Mouse (Mus musculus) erythroblast, adult 5-6 weeks (primary cell): ENCODE measurements around the gene Hist1h4i. TPM values are rescaled to one million over a fixed set of nuclear protein-coding genes. Genes with fewer than 3 reads are reported as not detected.

Experiments used
- ATAC-seq: replicated peaks from 2 replicates; pipeline ENCODE4 v1.8.0; 2016; ENCODE audit warnings: moderate number of reproducible peaks, mild to moderate bottlenecking, moderate TSS enrichment, inconsistent platforms; ENCODE audit not compliant: poor library complexity, low FRiP score, severe bottlenecking
- total RNA-seq, 2 experiments: library from RNA; stranded (forward) in 1 of 2; stranded (reverse) in 1 of 2; fragments of 150-400 nt in 1 of 2; fragments of 200-764, 138-1000 nt in 1 of 2; gene quantifications; 2 replicates each; pipeline versions ENCODE4 v1.2.3 to v1.2.4; 2015 to 2017; ENCODE audit warnings: low replicate concordance in 2 of 2

Gene Hist1h4i
- total RNA-seq, 2 experiments from 2014 or later: 38.2 to 151 TPM

GRCm38 (mm10) chr13:22015479-22016450, 25.4 kb downstream of the Hist1h4i start:
- ATAC-seq: peak; percentile 86

GRCm38 (mm10) chr13:22014411-22014845, 26.7 kb downstream of the Hist1h4i start:
- no peak for ATAC-seq

GRCm38 (mm10) chr13:22013716-22014115, 27.4 kb downstream of the Hist1h4i start:
- ATAC-seq: no peak

- no peak for ATAC-seq
Observed at GRCm38 (mm10) chr13:22009642-22010041, 31.5 kb downstream of the Hist1h4i start, which contains the start of gene Prss16. TSS of gene Prss16 (minus strand) at chr13:22009742.

GRCm38 (mm10) chr13:22008707-22009106, 32.5 kb downstream of the Hist1h4i start:
- no peak for ATAC-seq

GRCm38 (mm10) chr13:22007872-22008271, 33.3 kb downstream of the Hist1h4i start:
- ATAC-seq: no peak

- ATAC-seq: no peak
Observed at GRCm38 (mm10) chr13:22007121-22007510, 34.0 kb downstream of the Hist1h4i start.

GRCm38 (mm10) chr13:22006334-22007120, 34.6 kb downstream of the Hist1h4i start:
- peak; percentile 71 for ATAC-seq

GRCm38 (mm10) chr13:22005605-22006333, 35.4 kb downstream of the Hist1h4i start:
- no peak for ATAC-seq

GRCm38 (mm10) chr13:22001823-22002222, 39.3 kb downstream of the Hist1h4i start:
- ATAC-seq: no peak

- no peak for ATAC-seq
Observed at GRCm38 (mm10) chr13:22001346-22001745, 39.8 kb downstream of the Hist1h4i start.

- ATAC-seq: no peak
Observed at GRCm38 (mm10) chr13:21999147-21999546, 42.0 kb downstream of the Hist1h4i start.

GRCm38 (mm10) chr13:21998412-21998811, 42.8 kb downstream of the Hist1h4i start:
- no peak for ATAC-seq

GRCm38 (mm10) chr13:21997821-21998220, 43.3 kb downstream of the Hist1h4i start:
- ATAC-seq: no peak

- ATAC-seq: no peak
Observed at GRCm38 (mm10) chr13:21997201-21997820, 43.9 kb downstream of the Hist1h4i start.

GRCm38 (mm10) chr13:21996840-21997185, 44.3 kb downstream of the Hist1h4i start:
- ATAC-seq: no peak

GRCm38 (mm10) chr13:21996101-21996839, 44.9 kb downstream of the Hist1h4i start:
- ATAC-seq: no peak

- no peak for ATAC-seq
Observed at GRCm38 (mm10) chr13:21995331-21995914, 45.7 kb downstream of the Hist1h4i start.
